ENCODE assay signal across 8 mouse cellular contexts in genomic region chr6:88500405-88500767, GRCm38 (mm10). TPM values are rescaled to one million over a fixed set of nuclear protein-coding genes. Genes with fewer than 3 reads are reported as not detected.
DNase-seq lines count a peak whose midpoint lies in the region; ATAC-seq and TF ChIP-seq lines count a peak whose summit lies in the region.

No protein-coding gene starts in this region.

- no peak overlapping the region for H3K27ac ChIP-seq in spleen, adult 2 months (ENCODE audit: insufficient read depth, low read length)
- H3K27ac ChIP-seq in liver, embryonic 12.5 days: peak overlapping the region; percentile 94

- peak overlapping the region; percentile 81 for H3K4me2 ChIP-seq in liver, embryonic 12.5 days

- no peak for TF ChIP-seq POLR2A in spleen, adult 2 months (IDR thresholded peaks at IDR 0.05; ENCODE audit: low read depth, low read length)

- no peak for TF ChIP-seq CTCF in spleen, adult 2 months (IDR thresholded peaks at IDR 0.05; ENCODE audit: extremely low read depth, insufficient read depth, insufficient read length, insufficient replicate concordance)

- H3K9ac ChIP-seq in liver, embryonic 12.5 days: peak overlapping the region; percentile 69

- H3K4me1 ChIP-seq in erythroblast, embryonic 14.5 days (ENCODE audit: control insufficient read depth): peaks cover 74% of the 10 kb centered on the region
- peaks cover 5% of the 10 kb centered on the region; the same call in 1 of the 2 replicates for H3K4me1 ChIP-seq in spleen, adult 2 months (ENCODE audit: control insufficient read depth, insufficient read depth, insufficient read length)
- H3K4me1 ChIP-seq in liver, embryonic 12.5 days: peaks cover 70% of the 10 kb centered on the region

- H3K4me3 ChIP-seq in erythroblast, embryonic 14.5 days (replicated peaks): peak overlapping the region; percentile 71
- H3K4me3 ChIP-seq in spleen, adult 2 months (ENCODE audit: extremely low read depth, insufficient read depth, insufficient read length): peak overlapping the region; percentile 41; the same call in 1 of the 2 replicates
- H3K4me3 ChIP-seq in liver, embryonic 12.5 days: peak overlapping the region; percentile 60

- no peak for ATAC-seq in erythroblast, adult 5-6 weeks (replicated peaks; ENCODE audit: low FRiP score, poor library complexity, severe bottlenecking)
- no peak for ATAC-seq in liver, embryonic 12.5 days

- peaks cover 82% of the 10 kb centered on the region for H3K36me3 ChIP-seq in erythroblast, embryonic 14.5 days (ENCODE audit: control insufficient read depth)
- peaks cover 35% of the 10 kb centered on the region for H3K36me3 ChIP-seq in spleen, adult 2 months (ENCODE audit: control insufficient read depth, insufficient read depth, low read length)
- peaks cover 63% of the 10 kb centered on the region for H3K36me3 ChIP-seq in liver, embryonic 12.5 days

- 10% methylated on average over 3 of the region's 3 CpGs for WGBS in spleen, adult 2 months
- 10% methylated on average over 3 of the region's 3 CpGs for WGBS in liver, embryonic 12.5 days (ENCODE audit: insufficient replicate concordance)

- H3K9me3 ChIP-seq in erythroblast, embryonic 14.5 days (ENCODE audit: control insufficient read depth, low read length): no peaks in the 10 kb centered on the region
- no peaks in the 10 kb centered on the region for H3K9me3 ChIP-seq in liver, embryonic 12.5 days (replicated peaks)

- DNase-seq in spleen, adult 2 months (ENCODE audit: low read depth in 1 of 2, low spot score in 2 of 2): no peak
- no peak for DNase-seq in spleen, postnatal 36 days (ENCODE audit: low spot score in 2 of 2)
- DNase-seq in adrenal gland, postnatal 14 days: no peak
- no peak for DNase-seq in cerebellum, adult 11-12 months
- DNase-seq in embryo, embryonic 10.5 days (ENCODE audit: low spot score): no peak

- H3K27me3 ChIP-seq in erythroblast, embryonic 14.5 days (ENCODE audit: control insufficient read depth): no peaks in the 10 kb centered on the region
- H3K27me3 ChIP-seq in spleen, adult 2 months (ENCODE audit: control insufficient read depth, insufficient read depth, low read length): peaks cover 2% of the 10 kb centered on the region; the same call in 1 of the 2 replicates
- H3K27me3 ChIP-seq in liver, embryonic 12.5 days (replicated peaks): no peaks in the 10 kb centered on the region

RNA-seq across cellular contexts. Expression of gene Sec61a1, which starts 18.3 kb away (rescaled TPM):
- polyA plus RNA-seq in erythroblast, embryonic 14.5 days (2012): 2.8 and 4.0 TPM in 2 replicates
- total RNA-seq in erythroblast, adult 5-6 weeks (2015; ENCODE audit: low replicate concordance): 26.1 and 35.1 TPM in 2 replicates
- total RNA-seq in erythroblast, adult 5-6 weeks (2017; ENCODE audit: low replicate concordance): 33.3 and 37.7 TPM in 2 replicates
- 147 and 172 TPM in 2 replicates for polyA plus RNA-seq in spleen, adult 2 months (2012; rRNA removed)
- 154 and 156 TPM in 2 replicates for polyA plus RNA-seq in liver, embryonic 12.5 days (2016; fragmentation: Nextera tagmentation; extraction: Ambion mirVana)
- total RNA-seq in adrenal gland, postnatal 14 days (2021): 157 and 179 TPM in 2 replicates

RNA-seq across cellular contexts. Expression of gene Ruvbl1, which starts 35.2 kb away (rescaled TPM):
- 1.5 and 3.4 TPM in 2 replicates for polyA plus RNA-seq in erythroblast, embryonic 14.5 days (2012)
- total RNA-seq in erythroblast, adult 5-6 weeks (2015; ENCODE audit: low replicate concordance): 8.1 and 12.5 TPM in 2 replicates
- 23.4 and 35.0 TPM in 2 replicates for total RNA-seq in erythroblast, adult 5-6 weeks (2017; ENCODE audit: low replicate concordance)
- 19.3 and 25.1 TPM in 2 replicates for polyA plus RNA-seq in spleen, adult 2 months (2012; rRNA removed)
- 136 and 138 TPM in 2 replicates for polyA plus RNA-seq in liver, embryonic 12.5 days (2016; fragmentation: Nextera tagmentation; extraction: Ambion mirVana)
- 34.6 and 35.3 TPM in 2 replicates for total RNA-seq in adrenal gland, postnatal 14 days (2021)

RNA-seq across cellular contexts. Expression of gene Eefsec, which starts 54.0 kb away (rescaled TPM):
- 1.4 TPM in 2 replicates for polyA plus RNA-seq in erythroblast, embryonic 14.5 days (2012)
- 3.3 and 6.7 TPM in 2 replicates for total RNA-seq in erythroblast, adult 5-6 weeks (2015; ENCODE audit: low replicate concordance)
- total RNA-seq in erythroblast, adult 5-6 weeks (2017; ENCODE audit: low replicate concordance): 3.1 and 12.4 TPM in 2 replicates
- polyA plus RNA-seq in spleen, adult 2 months (2012; rRNA removed): 18.1 and 23.6 TPM in 2 replicates
- 25.2 and 26.1 TPM in 2 replicates for polyA plus RNA-seq in liver, embryonic 12.5 days (2016; fragmentation: Nextera tagmentation; extraction: Ambion mirVana)
- total RNA-seq in adrenal gland, postnatal 14 days (2021): 15.0 and 19.3 TPM in 2 replicates

Comparison
In these comparisons a context has a peak if more than half of its experiments do, and no peak if none do; other contexts are left out.
1. RNA of gene Sec61a1, which starts 18.3 kb away (polyA plus RNA-seq): 154 to 156 TPM in liver, embryonic 12.5 days and 147 to 172 TPM in spleen, adult 2 months; 2.8 to 4.0 TPM in erythroblast, embryonic 14.5 days; every median in the first group is over 10 times any median in the second.
2. Peak in every context shown above with its lines, with median percentiles within 50 percentile points of each other: H3K4me3 ChIP-seq.